Mouse (Mus musculus) stomach, postnatal 0 days (tissue): Measurements from ENCODE around the gene Olfr599.

ENCODE experiments used
- CTCF ChIP-seq: IDR thresholded peaks from 2 replicates; pipeline ENCODE4 v1.5.1; 2016; ENCODE audit warnings: antibody characterized with exemption, low read depth, mild to moderate bottlenecking, moderate library complexity
- EP300 ChIP-seq: optimal IDR thresholded peaks from 2 replicates; pipeline ENCODE3; 2016; ENCODE audit warnings: antibody characterized with exemption

GRCm38 (mm10) chr7:103323268-103323667 lies 12.4 kb upstream of the Olfr599 start, which contains the start of gene Olfr598:
- TF ChIP-seq EP300 = no peak
- TF ChIP-seq CTCF = no peak
